Mouse (Mus musculus): ENCODE results near the gene Rac2. TPM values are rescaled to one million over a fixed set of nuclear protein-coding genes. Genes with fewer than 3 reads are reported as not detected.

The Rac2 gene
- 1 to 10 TPM; 1.4 to 4.2 TPM for total RNA-seq (2021)

GRCm38 (mm10) chr15:78572658-78573397, at the start of gene Rac2:
Rac2 (minus strand) TSS chr15:78572783.
- no peak for DNase-seq
- intact Hi-C loops (cut with DNase I), result no loop called here

- intact Hi-C loops (cut with DNase I), result no loop called here
Observed at GRCm38 (mm10) chr15:78616973-78617372, 44.4 kb upstream of the Rac2 start.

GRCm38 (mm10) chr15:78614536-78614935, 42.0 kb upstream of the Rac2 start:
- no peak for DNase-seq
- intact Hi-C loops (cut with DNase I), result no loop called here

More at GRCm38 (mm10) chr15:78616973-78617372, 44.4 kb upstream of the Rac2 start:
- DNase-seq, result peak; percentile 42

GRCm38 (mm10) chr15:78610705-78611462, 38.3 kb upstream of the Rac2 start:
- peak; percentile 44 for DNase-seq
- intact Hi-C loops (cut with DNase I), result no loop called here

GRCm38 (mm10) chr15:78607463-78607862, 34.9 kb upstream of the Rac2 start:
- intact Hi-C loops (cut with DNase I), result no loop called here
- no peak for DNase-seq

GRCm38 (mm10) chr15:78606059-78606458, 33.5 kb upstream of the Rac2 start:
- DNase-seq, result peak; percentile 92
- intact Hi-C loops (cut with DNase I), result no loop called here

- DNase-seq, result no peak
- intact Hi-C loops (cut with DNase I), result no loop called here
Observed at GRCm38 (mm10) chr15:78605371-78605791, 32.8 kb upstream of the Rac2 start.

GRCm38 (mm10) chr15:78604255-78604654, 31.7 kb upstream of the Rac2 start:
- intact Hi-C loops (cut with DNase I), result no loop called here

GRCm38 (mm10) chr15:78601180-78601579, 28.6 kb upstream of the Rac2 start:
- intact Hi-C loops (cut with DNase I), result no loop called here
- no peak for DNase-seq

More at GRCm38 (mm10) chr15:78604255-78604654, 31.7 kb upstream of the Rac2 start:
- no peak for DNase-seq

- intact Hi-C loops (cut with DNase I), result no loop called here
- DNase-seq, result no peak
Observed at GRCm38 (mm10) chr15:78599529-78600193, 27.1 kb upstream of the Rac2 start.

GRCm38 (mm10) chr15:78599124-78599523, 26.5 kb upstream of the Rac2 start:
- intact Hi-C loops (cut with DNase I), result no loop called here
- DNase-seq, result no peak

GRCm38 (mm10) chr15:78597729-78598128, 25.1 kb upstream of the Rac2 start:
- no peak for DNase-seq
- intact Hi-C loops (cut with DNase I), result no loop called here

GRCm38 (mm10) chr15:78596914-78597313, 24.3 kb upstream of the Rac2 start, which contains the start of gene Cyth4:
Cyth4 (plus strand) TSS chr15:78597047.
- intact Hi-C loops (cut with DNase I), result no loop called here
- DNase-seq, result no peak

- intact Hi-C loops (cut with DNase I), result no loop called here
- DNase-seq, result no peak
Observed at GRCm38 (mm10) chr15:78596504-78596903, 23.9 kb upstream of the Rac2 start.

- intact Hi-C loops (cut with DNase I), result no loop called here
- DNase-seq, result no peak
Observed at GRCm38 (mm10) chr15:78595468-78595867, 22.9 kb upstream of the Rac2 start.

GRCm38 (mm10) chr15:78594831-78595230, 22.2 kb upstream of the Rac2 start:
- DNase-seq, result no peak
- intact Hi-C loops (cut with DNase I), result no loop called here

GRCm38 (mm10) chr15:78593896-78594425, 21.4 kb upstream of the Rac2 start:
- DNase-seq, result no peak
- intact Hi-C loops (cut with DNase I), result no loop called here

- no peak for DNase-seq
- intact Hi-C loops (cut with DNase I), result no loop called here
Observed at GRCm38 (mm10) chr15:78592452-78592968, 19.9 kb upstream of the Rac2 start.

GRCm38 (mm10) chr15:78591680-78592451, 19.3 kb upstream of the Rac2 start:
- DNase-seq, result no peak
- intact Hi-C loops (cut with DNase I), result no loop called here

- DNase-seq, result no peak
- intact Hi-C loops (cut with DNase I), result no loop called here
Observed at GRCm38 (mm10) chr15:78590785-78591184, 18.2 kb upstream of the Rac2 start.
